Mouse (Mus musculus) liver, embryonic 14.5 days (tissue): ENCODE measurements around the gene Nthl1.

Experiments
- CTCF ChIP-seq: IDR thresholded peaks from 2 replicates; pipeline ENCODE4 v1.5.1; 2016; ENCODE audit warnings: antibody characterized with exemption, low read depth, control low read depth
- EP300 ChIP-seq: IDR thresholded peaks from 2 replicates; pipeline ENCODE4 v1.6.1; 2016; ENCODE audit warnings: antibody characterized with exemption, low read depth

DNA sequence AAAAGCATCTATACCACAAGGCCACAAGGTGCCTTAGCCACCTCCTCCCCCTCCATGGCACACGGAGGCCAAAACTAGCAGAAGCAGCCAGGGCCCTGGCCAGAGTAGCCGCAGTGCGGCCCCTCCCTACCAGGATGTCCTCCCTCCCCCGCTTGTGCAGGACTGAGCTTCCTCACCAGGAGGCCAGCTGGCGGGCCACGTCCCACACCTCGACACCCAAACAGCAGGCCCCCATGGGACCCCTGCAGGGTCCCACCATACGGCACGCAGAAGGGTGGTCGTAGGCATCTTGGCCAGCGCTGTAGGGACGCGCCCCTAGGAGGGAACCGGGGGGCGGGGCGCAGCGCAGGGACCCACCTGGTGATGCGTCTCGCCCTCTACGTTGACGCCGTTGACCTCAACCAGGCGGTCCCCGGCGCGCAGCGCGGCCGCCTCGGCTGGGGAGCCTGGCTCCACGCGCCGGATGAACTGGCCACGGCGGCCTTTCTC, 17.1 kb downstream of the Nthl1 start:
- TF ChIP-seq CTCF, result no peak
- no peak for TF ChIP-seq EP300
